Mouse (Mus musculus) kidney, adult 2 months (tissue): ENCODE measurements around the gene Alyref. TPM values are rescaled to one million over a fixed set of nuclear protein-coding genes. Genes with fewer than 3 reads are reported as not detected.

Experiments
- DNase-seq: peaks from one replicate; pipeline ENCODE4 v3.0.0; 2021
- H3K27ac ChIP-seq: fragments of 200-500 bp; 2 replicates; pipeline ENCODE4 v1.5.1; 2012; ENCODE audit warnings: low read depth, low read length, control low read depth, inconsistent platforms; ENCODE audit not compliant: insufficient read depth
- H3K27me3 ChIP-seq: fragments of 200-500 bp; replicated peaks from 2 replicates; pipeline ENCODE4 v1.6.1; 2012; ENCODE audit warnings: mild to moderate bottlenecking, moderate library complexity, low read length, inconsistent platforms; ENCODE audit not compliant: control insufficient read depth, insufficient read depth
- H3K36me3 ChIP-seq: fragments of 200-500 bp; 2 replicates; pipeline ENCODE4 v1.6.1; 2012; ENCODE audit warnings: mild to moderate bottlenecking, moderate library complexity, low read length, inconsistent platforms; ENCODE audit not compliant: control insufficient read depth, insufficient read depth
- H3K4me1 ChIP-seq: fragments of 200-500 bp; 2 replicates; pipeline ENCODE4 v1.6.1; 2011; ENCODE audit warnings: low read length; ENCODE audit not compliant: control insufficient read depth, insufficient read depth
- H3K4me3 ChIP-seq: fragments of 200-500 bp; 2 replicates; pipeline ENCODE4 v1.5.1; 2011; ENCODE audit warnings: mild to moderate bottlenecking, low read depth, low read length, control low read depth; ENCODE audit not compliant: insufficient read depth
- CTCF ChIP-seq: fragments of 200-500 bp; conservative IDR thresholded peaks from 2 replicates; pipeline ENCODE4 v1.5.1; 2011; ENCODE audit warnings: low read depth, mild to moderate bottlenecking, control low read depth, low read length, moderate library complexity, mixed read lengths; ENCODE audit not compliant: insufficient read depth, insufficient read length
- POLR2A ChIP-seq: fragments of 200-500 bp; IDR thresholded peaks from one replicate; pipeline ENCODE4 v1.6.1; 2011; ENCODE audit warnings: low read depth, low read length, control low read depth
- WGBS: fragments of 180-500 bp; shearing (Covaris S2); methylation state at CpG from one replicate; pipeline ENCODE4 v1.1.7; 2018; 5-methylcytosine and 5-hydroxymethylcytosine counted together
- polyA plus RNA-seq: library from polyadenylated mRNA; depleted of rRNA; stranded (reverse); fragments of >200 nt; gene quantifications from 2 replicates; pipeline ENCODE4 v1.2.3, GENCODE M21; 2012

The Alyref gene
- polyA plus RNA-seq, 1 experiment, result 29.0 TPM

GRCm38 (mm10) chr11:120555260-120555659 is 42.9 kb downstream of the Alyref start:
- no peak for DNase-seq
- no peak for TF ChIP-seq CTCF
- no peak for TF ChIP-seq POLR2A
- H3K36me3 ChIP-seq, result no peaks in the 10 kb centered on the region
- no peak overlapping the region for H3K27ac ChIP-seq
- 0 out of 2 replicates have a peak, but pooled peaks cover 3% of the 10 kb centered on the region for H3K4me1 ChIP-seq
- no peak overlapping the region for H3K4me3 ChIP-seq
- WGBS, result 89% methylated on average over 2 of the region's 2 CpGs
- H3K27me3 ChIP-seq, result no peaks in the 10 kb centered on the region

- WGBS, result 82% methylated on average over 7 of the region's 7 CpGs
- TF ChIP-seq POLR2A (no peak), CTCF (no peak)
These were observed 43.3 kb downstream of the Alyref start for GRCm38 (mm10) chr11:120554834-120555233.

GRCm38 (mm10) chr11:120552736-120553135 is 45.4 kb downstream of the Alyref start:
- no peak for TF ChIP-seq POLR2A
- TF ChIP-seq CTCF, result no peak
- Histone ChIP-seq H3K27ac (no peak overlapping the region), H3K27me3 (no peaks in the 10 kb centered on the region), H3K4me3 (no peak overlapping the region), H3K36me3 (no peaks in the 10 kb centered on the region), H3K4me1 (peaks cover 16% of the 10 kb centered on the region)
- 71% methylated on average over 5 of the region's 5 CpGs for WGBS
- no peak for DNase-seq

More at GRCm38 (mm10) chr11:120554834-120555233, 43.3 kb downstream of the Alyref start:
- peaks cover 7% of the 10 kb centered on the region; the same call in 1 of the 2 replicates for H3K4me1 ChIP-seq
- no peaks in the 10 kb centered on the region for H3K36me3 ChIP-seq
- H3K27ac ChIP-seq, result no peak overlapping the region
- H3K4me3 ChIP-seq, result no peak overlapping the region
- no peak for DNase-seq
- no peaks in the 10 kb centered on the region for H3K27me3 ChIP-seq

GRCm38 (mm10) chr11:120550810-120551440 is 47.2 kb downstream of the Alyref start, which contains the start of gene Ppp1r27:
Ppp1r27 (minus strand) TSS chr11:120551132.
- TF ChIP-seq POLR2A (no peak), CTCF (no peak)
- Histone ChIP-seq H3K27ac (peak within 1 kb of the TSS; percentile 57), H3K27me3 (no peaks in the 10 kb centered on the region), H3K4me1 (peaks cover 19% of the 10 kb centered on the region), H3K36me3 (no peaks in the 10 kb centered on the region), H3K4me3 (peak within 1 kb of the TSS; percentile 51)
- DNase-seq, result no peak
- WGBS, result 89% methylated on average over 28 of the region's 28 CpGs

GRCm38 (mm10) chr11:120549986-120550809 is 48.0 kb downstream of the Alyref start:
- Histone ChIP-seq H3K27me3 (no peaks in the 10 kb centered on the region), H3K4me3 (peak overlapping the region; percentile 51), H3K27ac (peak overlapping the region; percentile 57), H3K36me3 (no peaks in the 10 kb centered on the region), H3K4me1 (peaks cover 19% of the 10 kb centered on the region)
- no peak for DNase-seq
- WGBS, result 43% methylated on average over 11 of the region's 11 CpGs
- no peak for TF ChIP-seq POLR2A
- TF ChIP-seq CTCF, result no peak

- DNase-seq, result peak; percentile 96
- TF ChIP-seq CTCF, result no peak
- peak; percentile 64 for TF ChIP-seq POLR2A
These were observed 48.8 kb downstream of the Alyref start, which contains the start of gene Mcrip1 for GRCm38 (mm10) chr11:120549168-120549945. Mcrip1 (minus strand) TSS chr11:120549727.

GRCm38 (mm10) chr11:120548786-120549167 is 49.4 kb downstream of the Alyref start:
- H3K4me3 ChIP-seq, result peak overlapping the region; percentile 75
- no peaks in the 10 kb centered on the region for H3K27me3 ChIP-seq
- DNase-seq, result no peak
- peak overlapping the region; percentile 82 for H3K27ac ChIP-seq
- TF ChIP-seq CTCF, result no peak
- no peak for TF ChIP-seq POLR2A
- H3K36me3 ChIP-seq, result no peaks in the 10 kb centered on the region
- WGBS, result 5% methylated on average over 7 of the region's 7 CpGs
- peaks cover 19% of the 10 kb centered on the region for H3K4me1 ChIP-seq

More at GRCm38 (mm10) chr11:120549168-120549945, 48.8 kb downstream of the Alyref start, which contains the start of gene Mcrip1:
- peak within 1 kb of the TSS; percentile 82 for H3K27ac ChIP-seq
- WGBS, result under 1% methylated on average over 77 of the region's 87 CpGs
- H3K36me3 ChIP-seq, result no peaks in the 10 kb centered on the region
- peaks cover 19% of the 10 kb centered on the region for H3K4me1 ChIP-seq
- no peaks in the 10 kb centered on the region for H3K27me3 ChIP-seq
- H3K4me3 ChIP-seq, result peak within 1 kb of the TSS; percentile 75
